ENCODE assay signal across 12 mouse cellular contexts in the genomic region with DNA sequence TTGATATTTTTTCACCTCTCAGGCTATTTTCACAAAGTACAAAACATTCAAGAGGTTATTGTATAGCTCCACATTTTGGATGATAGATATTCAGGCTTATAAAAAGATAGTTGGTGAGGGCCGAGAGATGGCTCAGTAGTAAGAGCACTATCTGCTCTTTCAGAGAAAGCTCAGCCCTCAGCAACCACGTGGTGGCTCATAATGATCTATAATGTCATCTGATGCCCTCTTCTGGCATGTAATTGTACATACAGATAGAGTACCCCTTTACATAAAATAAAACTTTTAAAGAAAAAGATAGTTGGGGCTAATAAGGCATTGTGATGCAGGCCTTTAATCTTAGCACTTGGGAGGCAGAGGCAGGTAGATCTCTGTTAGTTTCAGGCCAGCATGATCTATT. TPM values are rescaled to one million over a fixed set of nuclear protein-coding genes. Genes with fewer than 3 reads are reported as not detected.
A peak's percentile ranks its signal among the peaks of the same experiment; 100 is the strongest.
DNase-seq lines count a peak whose midpoint lies in the region; ATAC-seq lines count a peak whose summit lies in the region.
"Had no signal": no experiment of that assay in that cellular context is flagged by ENCODE, and none has a peak within 500 bp of the region (broad histone marks: within the 10 kb centered on the region; RNA-seq: fewer than 3 reads in every experiment).

No protein-coding gene starts in this region.

- H3K36me3 ChIP-seq in hindbrain, embryonic 15.5 days = peaks cover 35% of the 10 kb centered on the region
- peaks cover 7% of the 10 kb centered on the region; the same call in 1 of the 2 replicates for H3K36me3 ChIP-seq in hindbrain, embryonic 11.5 days (ENCODE audit: control insufficient read depth, insufficient read depth, low read length)

- H3K4me1 ChIP-seq in hindbrain, embryonic 15.5 days (replicated peaks) = peaks cover 38% of the 10 kb centered on the region
- H3K4me1 ChIP-seq in hindbrain, embryonic 11.5 days (replicated peaks; ENCODE audit: control insufficient read depth, insufficient read depth, low read length) = 0 out of 2 replicates have a peak, but pooled peaks cover 3% of the 10 kb centered on the region

- H3K4me3 ChIP-seq in hindbrain, embryonic 15.5 days = 0 out of 2 replicates have a peak overlapping the region, but pooled peaks have one; percentile 93
- no peak overlapping the region for H3K4me3 ChIP-seq in hindbrain, embryonic 11.5 days (ENCODE audit: low read depth, low read length)

- H3K9ac ChIP-seq in hindbrain, embryonic 15.5 days = no peak overlapping the region
- no peak overlapping the region for H3K9ac ChIP-seq in hindbrain, embryonic 11.5 days (ENCODE audit: low read depth, low read length)
- H3K9ac ChIP-seq: limb, embryonic 15.5 days had no signal

- ATAC-seq in hindbrain, embryonic 15.5 days (ENCODE audit: low FRiP score, low read depth) = no peak
- no peak for ATAC-seq in hindbrain, embryonic 11.5 days (ENCODE audit: low FRiP score)
- peak; percentile 75 for ATAC-seq in megakaryocyte progenitor cell, adult 5-6 weeks (replicated peaks; ENCODE audit: poor library complexity)
- ATAC-seq in activated CD4-positive, CD25-positive, alpha-beta regulatory T cell, adult 4 months = no peak
- no peak for ATAC-seq in granulocyte monocyte progenitor cell, adult 5-6 weeks (replicated peaks; ENCODE audit: poor library complexity, severe bottlenecking)
- ATAC-seq: Patski had no signal

- no peak for DNase-seq in hindbrain, embryonic 11.5 days (ENCODE audit: low spot score)
- DNase-seq in A20 (ENCODE audit: low read depth, low spot score) = peak; percentile 58
- DNase-seq in T-cell, adult 2 months (ENCODE audit: low spot score) = peak; percentile 28
- no peak for DNase-seq in adrenal gland, adult 18-20 months (ENCODE audit: low spot score in 2 of 2)
- DNase-seq: heart, adult 11 months; kidney, postnatal 14 days had no signal

- H3K4me2 ChIP-seq in hindbrain, embryonic 15.5 days = peak overlapping the region; percentile 98
- H3K4me2 ChIP-seq in hindbrain, embryonic 11.5 days (replicated peaks; ENCODE audit: low read depth, low read length) = no peak overlapping the region

- no peaks in the 10 kb centered on the region for H3K27me3 ChIP-seq in hindbrain, embryonic 15.5 days
- H3K27me3 ChIP-seq in hindbrain, embryonic 11.5 days (ENCODE audit: control insufficient read depth, insufficient read depth, low read length) = no peaks in the 10 kb centered on the region
- H3K27me3 ChIP-seq: limb, embryonic 15.5 days; Patski had no signal

- H3K27ac ChIP-seq in hindbrain, embryonic 15.5 days (replicated peaks) = no peak overlapping the region
- H3K27ac ChIP-seq in hindbrain, embryonic 11.5 days (ENCODE audit: low read depth, low read length) = no peak overlapping the region
- H3K27ac ChIP-seq: limb, embryonic 15.5 days had no signal

- 64% methylated on average over 2 of the region's 2 CpGs for WGBS in hindbrain, embryonic 15.5 days
- WGBS in hindbrain, embryonic 11.5 days = 66% methylated on average over 2 of the region's 2 CpGs

- H3K9me3 ChIP-seq in hindbrain, embryonic 15.5 days = no peaks in the 10 kb centered on the region
- H3K9me3 ChIP-seq in hindbrain, embryonic 11.5 days (ENCODE audit: control insufficient read depth, low read length) = no peaks in the 10 kb centered on the region
- H3K9me3 ChIP-seq: limb, embryonic 15.5 days had no signal

RNA-seq across cellular contexts. Expression of a gene that starts 1.0 kb away (rescaled TPM):
- 24.4 and 25.9 TPM in 2 replicates for polyA plus RNA-seq in hindbrain, embryonic 15.5 days (2015; fragmentation: Nextera tagmentation; extraction: Ambion mirVana)
- 21.3 and 27.4 TPM in 2 replicates for polyA plus RNA-seq in hindbrain, embryonic 11.5 days (2014; fragmentation: Nextera tagmentation; extraction: Ambion mirVana)
- total RNA-seq in megakaryocyte progenitor cell, adult 5-6 weeks (2015) = 17.0 and 18.2 TPM in 2 replicates
- total RNA-seq in megakaryocyte progenitor cell, adult 5-6 weeks (2017) = 19.2 and 20.1 TPM in 2 replicates
- polyA plus RNA-seq in activated CD4-positive, CD25-positive, alpha-beta regulatory T cell, adult 4 months (2017; shearing (Covaris generic)) = 10 to 100 TPM; 20.1 to 23.5 TPM
- total RNA-seq in granulocyte monocyte progenitor cell, adult 5-6 weeks (2014; fragmentation: Nextera tagmentation) = 13.8 and 19.2 TPM in 2 replicates
- total RNA-seq in granulocyte monocyte progenitor cell, adult 5-6 weeks (2017) = 18.0 and 20.3 TPM in 2 replicates
- total RNA-seq in adrenal gland, adult 18-20 months (2021) = 10 to 100 TPM; 15.5 to 17.1 TPM

RNA-seq across cellular contexts. Expression of a gene that starts 1.8 kb away (rescaled TPM):
- polyA plus RNA-seq in hindbrain, embryonic 15.5 days (2015; fragmentation: Nextera tagmentation; extraction: Ambion mirVana) = 31.8 and 32.0 TPM in 2 replicates
- polyA plus RNA-seq in hindbrain, embryonic 11.5 days (2014; fragmentation: Nextera tagmentation; extraction: Ambion mirVana) = 33.4 and 34.9 TPM in 2 replicates
- 65.8 and 65.9 TPM in 2 replicates for total RNA-seq in megakaryocyte progenitor cell, adult 5-6 weeks (2015)
- total RNA-seq in megakaryocyte progenitor cell, adult 5-6 weeks (2017) = 46.5 and 48.9 TPM in 2 replicates
- 10 to 100 TPM; 25.9 to 26.9 TPM for polyA plus RNA-seq in activated CD4-positive, CD25-positive, alpha-beta regulatory T cell, adult 4 months (2017; shearing (Covaris generic))
- total RNA-seq in granulocyte monocyte progenitor cell, adult 5-6 weeks (2014; fragmentation: Nextera tagmentation) = 32.1 and 37.3 TPM in 2 replicates
- total RNA-seq in granulocyte monocyte progenitor cell, adult 5-6 weeks (2017) = 45.1 and 53.4 TPM in 2 replicates
- 10 to 100 TPM; 23.4 to 31.4 TPM for total RNA-seq in adrenal gland, adult 18-20 months (2021)

RNA-seq across cellular contexts. Expression of a gene that starts 34.0 kb away (rescaled TPM):
- 80.6 and 85.6 TPM in 2 replicates for polyA plus RNA-seq in hindbrain, embryonic 15.5 days (2015; fragmentation: Nextera tagmentation; extraction: Ambion mirVana)
- 66.7 and 73.3 TPM in 2 replicates for polyA plus RNA-seq in hindbrain, embryonic 11.5 days (2014; fragmentation: Nextera tagmentation; extraction: Ambion mirVana)
- total RNA-seq in megakaryocyte progenitor cell, adult 5-6 weeks (2015) = 19.6 and 23.1 TPM in 2 replicates
- 31.6 and 48.5 TPM in 2 replicates for total RNA-seq in megakaryocyte progenitor cell, adult 5-6 weeks (2017)
- polyA plus RNA-seq in activated CD4-positive, CD25-positive, alpha-beta regulatory T cell, adult 4 months (2017; shearing (Covaris generic)) = 10 to 100 TPM; 38.6 to 47.4 TPM
- 22.0 and 31.5 TPM in 2 replicates for total RNA-seq in granulocyte monocyte progenitor cell, adult 5-6 weeks (2014; fragmentation: Nextera tagmentation)
- 35.3 and 46.6 TPM in 2 replicates for total RNA-seq in granulocyte monocyte progenitor cell, adult 5-6 weeks (2017)
- 10 to 100 TPM; 25.5 to 33.3 TPM for total RNA-seq in adrenal gland, adult 18-20 months (2021)

RNA-seq across cellular contexts. Expression of a gene that starts 43.0 kb away (rescaled TPM):
- not detected in 2 replicates for polyA plus RNA-seq in hindbrain, embryonic 15.5 days (2015; fragmentation: Nextera tagmentation; extraction: Ambion mirVana)
- polyA plus RNA-seq in hindbrain, embryonic 11.5 days (2014; fragmentation: Nextera tagmentation; extraction: Ambion mirVana) = 0.08 TPM in 1 of 2 replicates, not detected in the other
- total RNA-seq in megakaryocyte progenitor cell, adult 5-6 weeks (2015) = 0.05 TPM in 1 of 2 replicates, not detected in the other
- 0.37 and 0.68 TPM in 2 replicates for total RNA-seq in megakaryocyte progenitor cell, adult 5-6 weeks (2017)
- polyA plus RNA-seq in activated CD4-positive, CD25-positive, alpha-beta regulatory T cell, adult 4 months (2017; shearing (Covaris generic)) = under 1 TPM in 1 of 2 experiments, not detected in 1; 0.26 TPM
- not detected in 2 replicates for total RNA-seq in granulocyte monocyte progenitor cell, adult 5-6 weeks (2014; fragmentation: Nextera tagmentation)
- not detected in 2 replicates for total RNA-seq in granulocyte monocyte progenitor cell, adult 5-6 weeks (2017)
- total RNA-seq in adrenal gland, adult 18-20 months (2021) = under 1 TPM in 1 of 2 experiments, not detected in 1; 0.13 TPM
- polyA plus RNA-seq: limb, embryonic 15.5 days; Patski had no signal

Comparison
In these comparisons a context has a peak if more than half of its experiments do, and no peak if none do; other contexts are left out.
1. DNase-seq: peak in A20 (single experiment) and T-cell, adult 2 months (single experiment); none in hindbrain, embryonic 11.5 days (single experiment) and adrenal gland, adult 18-20 months (0 of 2).